Mouse (Mus musculus): ENCODE data around the gene Slc31a1. TPM values are rescaled to one million over a fixed set of nuclear protein-coding genes. Genes with fewer than 3 reads are reported as not detected.

The Slc31a1 gene
- polyA plus RNA-seq, 1 experiment from 2014 or later: 41.2 TPM

DNA sequence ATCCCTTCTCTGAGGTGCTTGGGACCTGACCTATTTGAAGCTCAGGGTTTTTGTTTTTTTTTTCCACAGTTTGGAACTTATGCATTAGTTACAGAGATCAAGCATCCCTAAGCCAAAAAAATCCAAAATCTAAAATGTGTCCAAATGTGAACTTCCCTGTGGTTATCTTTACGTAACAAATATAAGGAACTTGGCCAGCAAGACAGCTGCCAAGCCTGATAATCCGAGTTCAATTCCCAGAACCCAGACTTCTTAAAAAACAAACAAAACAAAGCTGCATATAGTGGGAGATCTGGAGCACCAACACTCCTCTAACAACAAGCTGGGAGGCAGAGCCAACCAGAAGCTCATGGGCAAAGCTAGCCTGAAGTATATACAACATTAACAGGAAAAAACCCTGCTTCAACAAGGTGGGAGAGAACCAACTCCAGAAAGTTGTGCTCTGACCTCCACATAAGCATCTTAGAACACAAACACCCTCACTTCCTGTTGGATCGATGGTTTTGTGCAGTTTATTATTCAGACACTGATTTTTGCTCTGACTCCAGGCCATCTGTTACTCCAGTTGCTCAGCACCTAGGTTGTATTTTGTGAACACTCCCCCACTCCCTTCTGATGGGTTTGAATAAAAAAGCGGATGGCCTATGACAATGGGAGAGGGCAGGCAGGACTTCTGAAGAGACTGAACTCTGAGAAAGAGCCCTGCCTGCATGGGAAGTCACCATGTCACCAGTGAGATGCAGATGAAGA is 37.3 kb downstream of the Slc31a1 start:
- peaks cover 74% of the 10 kb centered on the region for H3K36me3 ChIP-seq (ENCODE audit: control insufficient read depth, insufficient read depth, low read length)
- no peaks in the 10 kb centered on the region for H3K9me3 ChIP-seq (ENCODE audit: control insufficient read depth, low read depth, low read length)
- ATAC-seq (ENCODE audit: insufficient number of reproducible peaks, insufficient read depth, low FRiP score, low read depth): no peak
- WGBS: 87% methylated on average over 4 of the region's 4 CpGs
- H3K27me3 ChIP-seq (ENCODE audit: control insufficient read depth, insufficient read depth, low read length): no peaks in the 10 kb centered on the region
- H3K9ac ChIP-seq (replicated peaks; ENCODE audit: low read depth, low read length): no peak overlapping the region
- no peaks in the 10 kb centered on the region for H3K4me1 ChIP-seq (ENCODE audit: control insufficient read depth, insufficient read depth, low read length)
- H3K27ac ChIP-seq (ENCODE audit: low read length): no peak overlapping the region
- no peak overlapping the region for H3K4me2 ChIP-seq (replicated peaks; ENCODE audit: low read depth, low read length)
- no peak overlapping the region for H3K4me3 ChIP-seq (ENCODE audit: low read depth, low read length)

DNA sequence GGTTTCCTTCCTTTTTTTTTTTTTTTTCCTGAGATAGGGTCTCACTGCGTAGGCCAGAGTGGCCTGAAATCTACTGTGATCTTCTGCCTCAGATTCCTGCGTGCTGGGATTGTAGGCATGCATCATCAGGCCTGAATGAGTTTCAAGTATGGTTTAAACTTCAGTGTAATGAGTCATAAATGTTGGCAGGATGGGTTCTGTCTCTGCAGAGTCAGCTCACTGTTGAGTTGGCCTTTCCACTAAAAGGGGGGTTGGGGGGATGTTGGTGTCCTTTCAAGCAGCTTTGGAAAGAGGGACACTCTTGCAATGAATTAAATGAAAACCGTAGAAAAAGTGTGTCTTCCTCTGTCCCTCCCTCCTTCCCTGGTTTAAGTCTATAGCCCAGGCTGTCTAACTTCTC is 38.4 kb downstream of the Slc31a1 start:
- WGBS: 92% methylated on average over 3 of the region's 3 CpGs
- H3K4me2 ChIP-seq (replicated peaks; ENCODE audit: low read depth, low read length): no peak overlapping the region

DNA sequence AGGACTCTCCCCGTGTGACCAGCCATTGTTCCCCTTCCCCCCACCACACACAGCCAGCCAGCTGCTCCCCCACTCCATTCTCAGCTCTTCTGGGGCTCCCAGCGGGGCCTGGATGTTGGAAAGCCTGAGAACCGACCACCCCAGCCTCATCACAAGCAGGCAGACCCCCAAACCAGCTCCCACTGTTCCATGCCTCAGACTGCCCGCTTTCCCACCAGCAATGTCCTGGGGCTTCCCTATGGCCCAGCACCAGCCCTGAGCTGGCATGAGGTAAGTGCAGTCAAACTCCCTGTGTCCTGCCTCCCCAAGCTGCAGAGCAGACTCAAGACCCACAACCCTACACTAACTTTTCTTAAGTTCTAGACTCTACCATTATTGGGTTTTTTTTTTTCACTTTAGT is 45.6 kb downstream of the Slc31a1 start:
- H3K36me3 ChIP-seq (ENCODE audit: control insufficient read depth, insufficient read depth, low read length): peaks cover 21% of the 10 kb centered on the region
- no peak overlapping the region for H3K9ac ChIP-seq (replicated peaks; ENCODE audit: low read depth, low read length)
- no peaks in the 10 kb centered on the region for H3K27me3 ChIP-seq (ENCODE audit: control insufficient read depth, insufficient read depth, low read length)
- H3K4me3 ChIP-seq (ENCODE audit: low read depth, low read length): no peak overlapping the region
- H3K27ac ChIP-seq (ENCODE audit: low read length): no peak overlapping the region
- ATAC-seq (ENCODE audit: insufficient number of reproducible peaks, insufficient read depth, low FRiP score, low read depth): no peak
- 81% methylated on average over 4 of the region's 4 CpGs for WGBS
- H3K9me3 ChIP-seq (ENCODE audit: control insufficient read depth, low read depth, low read length): no peaks in the 10 kb centered on the region
- H3K4me2 ChIP-seq (replicated peaks; ENCODE audit: low read depth, low read length): no peak overlapping the region
- peaks cover 12% of the 10 kb centered on the region; the same call in 1 of the 2 replicates for H3K4me1 ChIP-seq (ENCODE audit: control insufficient read depth, insufficient read depth, low read length)

More for the DNA sequence above, 38.4 kb downstream of the Slc31a1 start:
- H3K9ac ChIP-seq (replicated peaks; ENCODE audit: low read depth, low read length): no peak overlapping the region
- peaks cover 71% of the 10 kb centered on the region for H3K36me3 ChIP-seq (ENCODE audit: control insufficient read depth, insufficient read depth, low read length)
- H3K4me3 ChIP-seq (ENCODE audit: low read depth, low read length): no peak overlapping the region
- H3K27me3 ChIP-seq (ENCODE audit: control insufficient read depth, insufficient read depth, low read length): no peaks in the 10 kb centered on the region
- H3K9me3 ChIP-seq (ENCODE audit: control insufficient read depth, low read depth, low read length): no peaks in the 10 kb centered on the region
- no peaks in the 10 kb centered on the region for H3K4me1 ChIP-seq (ENCODE audit: control insufficient read depth, insufficient read depth, low read length)
- no peak overlapping the region for H3K27ac ChIP-seq (ENCODE audit: low read length)
- ATAC-seq (ENCODE audit: insufficient number of reproducible peaks, insufficient read depth, low FRiP score, low read depth): no peak

DNA sequence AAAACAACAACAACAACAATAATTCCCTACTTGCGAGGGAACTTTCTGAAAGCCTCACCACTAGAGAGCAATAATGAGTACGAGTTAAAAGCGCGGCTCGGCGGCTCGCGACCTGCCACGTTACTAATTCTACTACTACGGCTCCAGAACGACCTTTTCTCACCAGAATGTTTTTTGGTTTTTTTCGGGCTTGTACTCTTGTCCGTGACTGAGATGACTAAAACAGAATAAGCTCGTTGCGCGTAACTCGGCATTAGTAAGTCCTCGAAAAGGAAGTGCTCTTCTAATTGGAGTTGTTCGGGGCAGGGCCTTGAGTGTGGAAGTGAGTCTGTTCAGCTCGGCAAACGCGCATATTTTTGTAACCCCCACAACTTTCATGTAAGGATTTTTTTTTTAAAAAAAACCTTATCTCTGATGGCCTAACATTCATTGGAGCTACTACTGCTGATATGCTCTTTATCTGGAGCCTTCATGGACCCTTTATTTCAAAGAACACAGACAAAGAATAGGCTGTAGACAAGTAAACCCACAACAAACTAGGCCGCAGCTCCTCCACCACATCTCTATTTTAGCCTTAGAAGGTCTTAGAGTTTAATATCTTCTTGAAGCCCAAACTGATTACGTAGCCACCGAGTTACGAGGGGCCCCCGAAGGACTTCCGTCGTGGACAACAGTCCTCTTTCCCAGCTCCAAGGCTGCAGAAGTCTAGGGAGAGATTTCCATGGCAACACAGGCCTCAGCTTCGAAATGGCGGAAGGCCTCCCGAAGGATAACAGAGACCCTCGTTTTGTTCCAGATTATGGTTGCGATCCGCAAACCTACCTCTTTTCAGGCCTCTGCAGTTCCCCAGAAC is 47.4 kb downstream of the Slc31a1 start:
- H3K27me3 ChIP-seq (ENCODE audit: control insufficient read depth, insufficient read depth, low read length): no peaks in the 10 kb centered on the region
- H3K27ac ChIP-seq (ENCODE audit: low read length): peak overlapping the region; percentile 76
- peak overlapping the region; percentile 87 for H3K4me3 ChIP-seq (ENCODE audit: low read depth, low read length)
- H3K36me3 ChIP-seq (ENCODE audit: control insufficient read depth, insufficient read depth, low read length): peaks cover 20% of the 10 kb centered on the region
- H3K4me1 ChIP-seq (ENCODE audit: control insufficient read depth, insufficient read depth, low read length): peaks cover 12% of the 10 kb centered on the region; the same call in 1 of the 2 replicates
- peak; percentile 51 for ATAC-seq (ENCODE audit: insufficient number of reproducible peaks, insufficient read depth, low FRiP score, low read depth)
- peak overlapping the region; percentile 48 for H3K4me2 ChIP-seq (replicated peaks; ENCODE audit: low read depth, low read length)
- no peaks in the 10 kb centered on the region for H3K9me3 ChIP-seq (ENCODE audit: control insufficient read depth, low read depth, low read length)
- H3K9ac ChIP-seq (replicated peaks; ENCODE audit: low read depth, low read length): peak overlapping the region; percentile 81
- under 1% methylated on average over 35 of the region's 35 CpGs for WGBS

DNA sequence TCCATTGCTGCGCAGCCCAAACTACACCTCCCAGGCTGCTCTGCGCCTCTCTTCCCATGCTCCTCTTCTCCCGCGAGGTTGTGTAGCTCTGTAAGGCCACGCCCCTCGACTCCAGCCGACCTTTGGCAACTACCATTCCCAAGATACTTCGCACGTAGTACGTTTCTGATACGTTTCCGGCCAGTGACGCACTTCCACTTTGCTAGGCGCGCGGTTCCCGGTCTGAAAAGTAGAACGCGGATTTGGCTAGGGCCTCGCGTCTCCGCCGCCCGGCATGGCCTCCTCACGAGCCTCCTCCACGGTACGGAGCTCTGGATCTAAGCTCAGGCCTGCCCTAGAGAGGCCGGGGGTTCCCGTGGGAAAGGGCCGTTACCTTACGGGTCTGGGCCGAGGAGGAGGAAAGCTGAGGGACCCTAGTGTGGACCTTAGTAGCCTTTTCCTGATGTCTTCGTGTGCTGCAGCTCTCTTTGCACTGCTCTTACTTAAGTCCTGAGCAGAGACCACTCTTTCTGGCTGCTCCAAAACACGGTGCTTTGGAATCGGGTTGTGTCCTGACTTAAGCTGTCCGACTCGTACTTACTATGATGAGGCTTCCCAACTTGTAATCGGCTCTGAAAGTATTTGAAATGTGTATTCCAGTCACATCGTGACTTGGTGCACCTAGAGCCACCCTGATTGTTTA is 48.2 kb downstream of the Slc31a1 start, which contains the start of the genes Cdc26 and Prpf4:
TSS of gene Cdc26 (minus strand) at position 42 of the 682 bp plus-strand sequence.
TSS of gene Prpf4 (plus strand) at position 197 of the 682 bp plus-strand sequence.
- Histone ChIP-seq H3K36me3 (ENCODE audit: control insufficient read depth, insufficient read depth, low read length) (peaks cover 23% of the 10 kb centered on the region), H3K4me3 (ENCODE audit: low read depth, low read length) (peak within 1 kb of the TSS; percentile 87), H3K4me1 (ENCODE audit: control insufficient read depth, insufficient read depth, low read length) (peaks cover 12% of the 10 kb centered on the region; the same call in 1 of the 2 replicates), H3K9me3 (ENCODE audit: control insufficient read depth, low read depth, low read length) (no peaks in the 10 kb centered on the region), H3K9ac (replicated peaks; ENCODE audit: low read depth, low read length) (peak within 1 kb of the TSS; percentile 81), H3K4me2 (replicated peaks; ENCODE audit: low read depth, low read length) (peak within 1 kb of the TSS; percentile 81), H3K27me3 (ENCODE audit: control insufficient read depth, insufficient read depth, low read length) (no peaks in the 10 kb centered on the region), H3K27ac (ENCODE audit: low read length) (peak within 1 kb of the TSS; percentile 87)
- under 1% methylated on average over 39 of the region's 39 CpGs for WGBS
- ATAC-seq (ENCODE audit: insufficient number of reproducible peaks, insufficient read depth, low FRiP score, low read depth): peak; percentile 100

DNA sequence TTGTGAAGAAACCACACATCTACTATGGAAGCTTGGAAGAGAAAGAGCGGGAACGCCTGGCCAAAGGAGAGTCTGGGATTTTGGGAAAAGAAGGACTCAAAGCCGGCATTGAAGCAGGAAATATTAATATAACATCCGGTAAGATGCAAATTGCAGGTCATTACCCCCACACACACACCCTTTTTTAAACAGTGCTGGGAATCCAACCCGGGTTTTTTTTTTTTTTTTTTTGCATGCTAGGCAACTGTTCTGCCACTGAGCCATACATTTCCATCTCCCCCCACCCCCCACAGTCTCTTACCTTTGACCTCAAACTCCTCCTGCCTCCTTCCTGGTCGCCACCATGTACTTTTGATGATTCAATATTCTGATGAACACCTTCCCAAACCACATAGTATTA is 49.1 kb downstream of the Slc31a1 start:
- WGBS: 26% methylated on average over 6 of the region's 6 CpGs

DNA sequence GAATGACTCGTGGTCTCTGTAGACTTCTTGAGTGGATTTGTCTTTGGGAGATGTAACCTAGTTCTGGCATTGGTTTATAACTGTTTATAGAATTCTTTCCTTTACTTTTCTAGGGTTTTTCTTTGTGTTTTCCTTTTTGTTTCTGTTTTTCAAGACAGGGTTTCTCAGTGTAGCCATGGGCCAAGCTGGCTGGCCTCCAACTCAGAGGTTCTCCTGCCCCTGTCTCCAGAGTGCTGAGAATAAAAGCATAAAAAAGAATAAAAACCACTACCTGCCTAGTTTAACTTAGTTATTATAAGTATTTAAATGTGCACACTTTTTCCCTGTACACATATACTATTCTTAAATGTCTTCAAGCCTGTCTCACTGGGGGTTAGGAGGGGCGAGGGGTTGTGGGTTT is 49.8 kb downstream of the Slc31a1 start:
- H3K4me2 ChIP-seq (replicated peaks; ENCODE audit: low read depth, low read length): peak overlapping the region; percentile 81; the same call in 1 of the 2 replicates
- H3K9me3 ChIP-seq (ENCODE audit: control insufficient read depth, low read depth, low read length): no peaks in the 10 kb centered on the region
- H3K4me1 ChIP-seq (ENCODE audit: control insufficient read depth, insufficient read depth, low read length): peaks cover 12% of the 10 kb centered on the region; the same call in 1 of the 2 replicates
- H3K9ac ChIP-seq (replicated peaks; ENCODE audit: low read depth, low read length): no peak overlapping the region
- H3K27me3 ChIP-seq (ENCODE audit: control insufficient read depth, insufficient read depth, low read length): no peaks in the 10 kb centered on the region
- ATAC-seq (ENCODE audit: insufficient number of reproducible peaks, insufficient read depth, low FRiP score, low read depth): no peak
- peaks cover 34% of the 10 kb centered on the region for H3K36me3 ChIP-seq (ENCODE audit: control insufficient read depth, insufficient read depth, low read length)
- H3K4me3 ChIP-seq (ENCODE audit: low read depth, low read length): no peak overlapping the region
- 82% methylated on average over 2 of the region's 2 CpGs for WGBS
- no peak overlapping the region for H3K27ac ChIP-seq (ENCODE audit: low read length)

More for the DNA sequence above, 49.1 kb downstream of the Slc31a1 start:
- H3K27me3 ChIP-seq (ENCODE audit: control insufficient read depth, insufficient read depth, low read length): no peaks in the 10 kb centered on the region
- no peak for ATAC-seq (ENCODE audit: insufficient number of reproducible peaks, insufficient read depth, low FRiP score, low read depth)
- H3K9ac ChIP-seq (replicated peaks; ENCODE audit: low read depth, low read length): peak overlapping the region; percentile 81
- H3K9me3 ChIP-seq (ENCODE audit: control insufficient read depth, low read depth, low read length): no peaks in the 10 kb centered on the region
- H3K4me1 ChIP-seq (ENCODE audit: control insufficient read depth, insufficient read depth, low read length): peaks cover 12% of the 10 kb centered on the region; the same call in 1 of the 2 replicates
- H3K36me3 ChIP-seq (ENCODE audit: control insufficient read depth, insufficient read depth, low read length): peaks cover 27% of the 10 kb centered on the region
- peak overlapping the region; percentile 87; the same call in 1 of the 2 replicates for H3K27ac ChIP-seq (ENCODE audit: low read length)
- H3K4me3 ChIP-seq (ENCODE audit: low read depth, low read length): peak overlapping the region; percentile 87
- peak overlapping the region; percentile 81 for H3K4me2 ChIP-seq (replicated peaks; ENCODE audit: low read depth, low read length)

DNA sequence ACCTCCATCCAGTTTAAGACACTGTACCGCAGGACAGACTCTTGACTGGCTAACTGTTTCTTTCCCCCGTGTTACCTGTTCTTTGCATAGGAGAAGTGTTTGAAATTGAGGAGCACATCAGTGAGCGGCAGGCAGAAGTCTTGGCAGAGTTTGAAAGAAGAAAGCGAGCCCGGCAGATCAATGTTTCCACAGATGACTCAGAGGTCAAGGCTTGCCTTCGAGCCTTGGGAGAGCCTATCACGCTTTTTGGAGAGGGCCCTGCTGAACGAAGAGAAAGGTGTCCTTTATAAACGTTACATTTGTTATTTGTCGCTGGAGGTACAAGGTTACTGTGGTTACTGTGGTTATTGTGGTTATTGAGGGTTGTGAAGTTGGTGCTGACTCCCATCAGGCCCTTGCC is 51.1 kb downstream of the Slc31a1 start:
- Histone ChIP-seq H3K9me3 (ENCODE audit: control insufficient read depth, low read depth, low read length) (no peaks in the 10 kb centered on the region), H3K27me3 (ENCODE audit: control insufficient read depth, insufficient read depth, low read length) (no peaks in the 10 kb centered on the region), H3K27ac (ENCODE audit: low read length) (no peak overlapping the region), H3K36me3 (ENCODE audit: control insufficient read depth, insufficient read depth, low read length) (peaks cover 46% of the 10 kb centered on the region), H3K9ac (replicated peaks; ENCODE audit: low read depth, low read length) (no peak overlapping the region), H3K4me3 (ENCODE audit: low read depth, low read length) (no peak overlapping the region), H3K4me1 (ENCODE audit: control insufficient read depth, insufficient read depth, low read length) (peaks cover 10% of the 10 kb centered on the region; the same call in 1 of the 2 replicates), H3K4me2 (replicated peaks; ENCODE audit: low read depth, low read length) (no peak overlapping the region)
- 92% methylated on average over 10 of the region's 10 CpGs for WGBS
- ATAC-seq (ENCODE audit: insufficient number of reproducible peaks, insufficient read depth, low FRiP score, low read depth): no peak

Measured in stomach, embryonic 14.5 days (tissue).